Mouse (Mus musculus) urinary bladder, postnatal 25 days (tissue): ENCODE results near the gene Paxbp1.
"Not testable (repeated sequence)": the region's sequence is repeated elsewhere in the genome, so short reads cannot be mapped to it uniquely, and the experiment has no call there.

ENCODE experiments used
- DNase-seq: peaks from one replicate; pipeline ENCODE4 v3.0.0; 2022; ENCODE audit warnings: low spot score

Gene Paxbp1

DNA sequence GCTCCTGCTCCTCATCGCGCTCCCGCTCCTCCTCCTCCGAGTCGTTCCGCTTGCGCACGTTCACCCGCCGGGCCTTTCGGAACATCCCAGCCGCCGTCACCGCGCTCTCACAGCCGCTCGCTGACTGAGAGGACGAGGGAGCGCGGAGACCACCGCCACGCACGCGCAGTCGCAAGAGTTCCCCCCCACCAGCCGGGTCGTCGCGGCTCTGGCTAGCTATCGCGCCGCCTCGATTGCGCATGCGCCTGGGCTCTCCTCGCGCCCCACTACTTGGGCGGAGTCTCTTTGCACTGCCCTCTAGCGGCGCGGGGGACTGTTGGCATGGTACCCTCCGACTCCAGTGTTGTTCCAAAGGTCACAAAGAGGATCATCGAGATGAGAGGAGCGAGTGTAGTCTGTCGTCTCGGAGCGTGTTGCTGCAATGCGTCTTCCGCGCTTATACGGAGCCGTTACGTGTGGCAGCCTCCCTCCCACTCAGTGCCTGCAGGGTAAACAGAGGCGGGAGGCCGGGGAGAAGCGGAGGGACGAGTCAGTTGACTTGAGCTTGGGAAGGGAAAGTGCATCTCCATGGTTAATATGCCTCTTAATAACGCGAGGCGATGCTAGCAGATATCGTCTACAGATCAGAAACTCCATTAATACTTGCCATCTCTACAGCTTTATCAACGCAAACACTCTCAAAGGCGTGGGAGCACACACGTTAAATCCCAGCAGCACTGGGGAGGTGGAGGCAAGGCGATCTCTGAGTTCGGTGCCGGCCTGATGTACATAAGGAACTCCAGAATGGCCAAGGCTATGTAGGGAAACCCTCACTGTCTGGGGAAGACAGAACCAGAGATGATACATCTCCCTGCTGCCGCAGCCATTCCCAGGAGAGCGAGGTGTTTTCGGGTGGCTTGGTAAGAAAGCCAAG, at the start of gene Paxbp1:
Gene Paxbp1, minus strand, starts transcription at position 274 of the 913 bp plus-strand sequence.
- peak; percentile 99 for DNase-seq

DNA sequence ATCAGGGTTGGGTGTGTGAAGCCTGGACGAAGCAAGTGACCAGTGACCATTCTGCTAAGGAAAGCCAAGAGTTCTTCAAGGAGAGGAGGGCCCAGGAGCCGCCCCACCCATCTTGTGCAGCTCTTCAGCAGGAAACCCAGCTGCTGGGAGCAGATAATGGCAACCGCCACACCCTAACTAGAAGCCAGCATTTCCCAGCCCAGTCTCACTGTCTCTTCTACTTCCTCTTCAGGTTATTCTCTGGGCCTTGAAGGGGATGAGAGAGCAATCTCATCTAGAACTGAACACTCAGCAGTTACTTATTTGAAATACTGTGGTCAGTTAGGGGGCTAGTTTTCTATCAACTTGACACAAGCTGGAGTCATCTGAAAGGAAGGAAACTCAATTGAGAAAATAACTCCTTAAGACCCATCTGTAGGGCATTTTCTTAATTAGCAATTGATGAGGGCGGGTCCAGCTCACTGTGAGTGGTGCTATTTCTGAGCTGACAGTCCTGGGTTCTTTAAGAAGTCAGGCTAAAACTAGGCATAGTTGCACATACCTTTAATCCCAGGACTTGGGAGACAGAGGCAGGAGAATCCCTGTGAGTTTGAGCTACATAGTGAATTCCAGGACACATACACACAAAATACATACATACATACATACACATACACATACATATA, 42.4 kb upstream of the Paxbp1 start:
- DNase-seq: no peak

DNA sequence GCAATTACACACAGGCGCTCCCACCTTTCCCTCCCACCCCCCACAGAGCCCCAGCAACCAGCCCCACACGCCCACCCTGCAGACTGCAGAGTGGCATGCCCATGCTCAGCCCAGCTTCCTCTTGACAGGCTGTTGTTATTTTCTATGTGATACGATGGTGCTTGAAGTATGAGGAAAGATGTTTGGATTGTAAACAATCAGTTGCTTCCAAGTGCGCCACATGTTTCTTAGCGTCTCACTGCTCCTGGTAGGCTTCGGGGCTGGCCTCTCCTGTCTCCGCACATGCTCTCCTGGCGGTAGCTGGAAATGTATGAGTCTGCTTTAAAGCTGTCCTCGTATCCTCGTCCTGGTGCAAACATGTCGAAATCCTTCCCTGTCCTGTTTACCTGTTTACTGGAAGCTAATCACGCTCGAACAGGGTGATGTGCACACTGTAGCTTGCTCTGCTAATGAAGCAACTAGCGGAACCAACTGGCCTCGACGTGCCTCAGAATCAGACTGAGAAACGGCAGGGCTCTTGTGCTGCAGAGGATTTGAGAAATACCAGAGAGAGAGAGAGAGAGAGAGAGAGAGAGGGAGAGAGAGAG, 41.0 kb upstream of the Paxbp1 start:
- no peak for DNase-seq

DNA sequence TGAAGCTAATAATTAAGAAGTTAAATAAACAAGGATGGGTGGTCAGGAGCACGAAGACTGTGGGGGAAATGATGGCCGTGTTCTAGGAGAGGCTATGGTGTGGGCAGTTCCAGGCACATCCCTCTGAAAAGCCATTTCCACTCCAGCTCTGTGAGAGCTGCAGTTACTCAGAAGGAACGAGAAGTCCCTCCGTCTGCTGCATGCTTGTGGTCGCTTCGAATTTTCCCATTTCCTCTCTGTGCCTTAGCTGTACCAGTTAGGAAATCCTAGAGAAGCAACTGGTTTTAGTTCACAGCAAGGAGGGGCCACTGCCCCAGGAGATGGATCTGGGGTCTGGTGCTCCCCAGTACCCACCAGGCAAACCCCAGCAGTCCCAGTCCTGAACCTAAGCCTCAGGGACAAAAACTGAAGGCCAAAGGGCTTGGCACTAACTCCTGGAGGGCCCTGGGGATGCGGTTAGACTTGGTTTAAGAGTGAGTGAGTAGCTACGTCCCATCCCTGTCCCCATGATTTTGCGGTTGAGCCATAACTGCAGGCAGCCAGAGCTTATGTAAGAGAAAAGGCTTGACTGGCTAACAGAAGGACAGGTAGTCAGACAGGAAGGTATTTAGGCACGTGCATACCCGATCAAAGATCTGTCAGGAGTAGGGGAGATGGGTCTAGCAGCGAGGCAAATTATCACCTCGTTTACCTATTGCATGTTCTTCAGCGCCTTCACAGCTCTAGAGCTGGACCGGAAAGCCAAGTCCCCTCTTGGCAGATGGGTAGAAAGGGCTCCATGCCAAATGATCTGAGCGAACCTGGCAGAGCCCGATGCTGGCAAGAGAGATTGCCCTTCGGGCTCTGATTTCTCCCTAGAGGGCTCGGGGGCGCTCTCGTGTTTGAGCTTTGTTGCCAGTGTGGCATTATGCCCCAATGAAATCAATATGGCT, 40.2 kb upstream of the Paxbp1 start:
- no peak for DNase-seq

DNA sequence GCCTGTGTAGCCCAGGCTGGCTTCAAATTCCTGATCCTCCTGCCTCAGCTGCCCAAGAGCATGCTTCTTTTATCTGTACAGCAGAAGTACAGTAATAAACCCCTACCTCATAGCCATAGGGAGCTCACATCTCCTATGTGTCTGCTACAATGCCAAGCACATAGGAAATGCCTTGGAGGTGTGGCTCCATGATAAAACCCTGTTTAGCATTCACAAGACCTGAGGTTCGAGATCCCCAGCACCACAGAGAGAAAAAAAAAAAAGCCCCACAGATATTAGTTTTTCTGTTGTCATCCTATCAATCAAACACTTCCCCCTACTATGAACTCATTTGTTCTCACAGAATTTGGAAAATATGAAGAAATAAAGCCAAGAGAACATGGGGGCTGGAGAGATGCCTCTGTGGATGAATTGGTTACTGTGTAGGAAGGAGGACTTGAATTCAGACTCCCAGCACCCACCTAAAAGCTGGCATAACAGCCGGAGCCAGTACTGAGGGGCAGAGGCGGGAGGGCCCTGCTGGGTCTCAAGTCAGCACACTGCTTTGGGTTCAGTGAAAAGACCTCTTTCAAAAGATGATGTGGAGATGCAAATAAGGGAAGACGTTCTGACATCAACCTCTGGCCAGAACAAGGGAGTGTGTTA, 38.8 kb upstream of the Paxbp1 start:
- DNase-seq: no peak

DNA sequence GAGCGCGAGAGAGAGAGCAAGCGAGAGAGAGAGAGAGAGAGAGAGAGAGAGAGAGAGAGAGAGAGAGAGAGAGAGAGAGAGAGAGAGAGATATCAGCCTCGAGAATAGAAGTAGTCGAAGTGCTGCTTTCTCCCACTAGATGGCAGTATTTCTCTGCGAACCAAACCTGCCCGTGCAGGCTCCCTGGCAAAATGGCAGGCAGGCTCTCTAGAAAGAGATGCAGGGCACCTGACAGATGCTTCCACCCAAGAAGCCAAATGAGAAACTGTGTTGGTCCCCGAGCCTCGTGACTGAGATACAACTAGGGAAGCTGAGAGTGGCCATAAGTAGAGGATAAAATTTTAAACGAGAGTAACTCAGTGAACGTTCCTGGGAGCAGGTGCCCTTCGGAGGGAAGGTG, 37.2 kb upstream of the Paxbp1 start:
- DNase-seq: peak; percentile 46

DNA sequence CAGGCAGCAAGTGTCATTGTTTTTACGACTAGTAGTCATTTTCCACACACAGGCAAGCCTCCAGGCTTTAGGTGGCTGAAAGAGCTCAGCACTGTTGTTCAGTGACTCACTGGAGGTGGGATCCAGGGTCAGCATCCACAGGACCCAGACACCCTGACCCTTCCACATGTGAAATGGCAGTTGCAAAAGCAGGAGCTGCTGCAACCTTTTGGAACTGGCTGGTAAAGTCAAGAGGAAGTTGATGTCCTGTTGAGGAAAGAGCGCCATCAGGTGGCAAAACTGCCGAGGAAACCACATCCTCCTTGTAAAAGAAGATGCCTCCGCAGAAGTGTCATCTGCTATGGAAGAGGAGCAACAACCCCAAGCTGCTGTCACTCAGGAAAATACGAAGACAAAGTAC, 31.8 kb upstream of the Paxbp1 start:
- no peak for DNase-seq

DNA sequence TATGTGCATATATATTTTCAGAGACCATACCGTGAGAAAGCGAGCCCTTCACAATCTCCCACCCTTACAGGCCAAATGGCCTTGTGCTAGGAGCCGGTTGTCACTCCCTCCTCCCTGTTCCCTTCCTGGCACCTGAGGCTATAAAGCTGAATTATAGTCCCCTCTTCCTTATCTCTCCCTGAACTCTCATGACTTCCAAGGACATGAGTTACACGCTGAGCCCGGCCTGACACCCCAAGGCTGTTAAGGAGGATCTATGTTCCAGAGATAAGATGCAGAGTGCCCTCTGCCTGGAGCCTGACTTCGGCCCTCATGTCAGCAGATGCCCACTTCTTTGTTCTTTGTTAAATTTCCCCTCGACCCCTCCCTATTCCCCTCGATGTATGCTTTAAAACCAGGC, 31.1 kb upstream of the Paxbp1 start:
- not testable (repeated sequence) for DNase-seq

DNA sequence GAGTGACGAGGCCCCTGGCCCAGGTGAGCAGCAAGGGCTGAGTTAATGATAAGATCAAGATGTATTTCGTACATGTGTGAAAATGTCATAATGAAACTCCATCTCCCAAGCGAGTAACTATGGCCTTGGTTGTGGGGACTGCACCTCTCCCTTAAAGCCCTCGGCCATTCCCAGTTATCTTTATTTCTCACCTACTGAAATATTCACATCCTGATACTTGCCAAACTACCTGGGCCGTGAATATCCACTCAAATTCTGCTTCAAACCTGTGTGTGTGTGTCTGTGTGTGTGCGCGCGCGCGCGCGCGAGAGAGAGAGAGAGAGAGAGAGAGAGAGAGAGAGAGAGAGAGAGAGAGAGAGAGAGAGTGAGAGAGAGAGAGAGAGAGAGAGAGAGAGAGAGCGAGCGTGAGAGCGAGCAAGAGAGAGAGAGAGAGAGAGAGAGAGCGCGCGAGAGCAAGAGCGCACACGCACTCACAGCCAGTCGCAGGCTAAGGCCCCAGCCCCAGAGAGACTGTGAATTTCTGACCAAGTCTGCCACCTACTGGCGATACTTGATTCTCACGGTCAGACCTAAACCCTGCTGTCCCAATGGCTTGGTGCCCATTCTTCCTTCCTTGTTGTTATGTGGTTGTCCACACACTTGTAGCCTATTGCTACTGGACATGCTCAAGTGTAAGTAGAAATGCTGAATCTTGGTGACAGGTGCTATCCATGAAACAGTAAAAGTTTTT, 29.0 kb upstream of the Paxbp1 start:
- DNase-seq: peak; percentile 78

DNA sequence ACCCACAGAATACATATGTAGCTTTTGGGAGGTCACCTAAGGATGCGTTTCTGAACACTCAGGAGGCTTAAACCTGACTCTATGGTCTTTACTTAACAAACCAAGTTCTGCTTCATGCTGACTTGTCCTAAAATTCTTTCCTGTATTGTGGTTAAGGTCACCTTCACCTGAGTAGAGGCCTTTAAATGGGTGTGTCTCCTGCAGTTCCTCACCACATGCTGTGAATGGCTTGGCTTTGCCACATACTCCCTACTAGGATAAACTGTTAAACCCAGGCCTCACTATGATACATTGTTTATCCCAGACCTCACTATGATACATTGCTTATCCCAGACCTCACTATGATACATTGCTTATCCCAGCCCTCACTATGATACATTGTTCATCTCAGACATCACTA, 27.9 kb upstream of the Paxbp1 start:
- no peak for DNase-seq

DNA sequence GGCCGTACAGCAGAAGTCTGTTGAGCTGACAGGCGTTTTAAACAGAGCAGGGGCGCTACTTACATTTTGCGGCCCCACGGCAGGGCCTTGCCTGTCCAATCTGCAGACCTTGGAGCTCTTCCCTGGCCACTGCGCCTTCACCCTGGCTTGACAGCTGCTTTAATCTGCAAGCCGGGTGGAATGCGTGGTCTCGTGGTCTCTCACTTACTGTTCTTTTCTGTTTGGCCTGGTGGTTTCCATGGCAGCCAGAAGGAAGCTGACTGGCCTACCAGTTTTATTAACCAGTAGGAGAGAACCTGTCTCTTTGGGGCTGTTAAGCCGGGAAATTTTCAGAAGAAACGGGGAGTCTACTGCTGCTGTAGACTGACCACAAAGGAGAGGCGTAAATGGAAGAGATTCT, 24.6 kb upstream of the Paxbp1 start:
- no peak for DNase-seq

DNA sequence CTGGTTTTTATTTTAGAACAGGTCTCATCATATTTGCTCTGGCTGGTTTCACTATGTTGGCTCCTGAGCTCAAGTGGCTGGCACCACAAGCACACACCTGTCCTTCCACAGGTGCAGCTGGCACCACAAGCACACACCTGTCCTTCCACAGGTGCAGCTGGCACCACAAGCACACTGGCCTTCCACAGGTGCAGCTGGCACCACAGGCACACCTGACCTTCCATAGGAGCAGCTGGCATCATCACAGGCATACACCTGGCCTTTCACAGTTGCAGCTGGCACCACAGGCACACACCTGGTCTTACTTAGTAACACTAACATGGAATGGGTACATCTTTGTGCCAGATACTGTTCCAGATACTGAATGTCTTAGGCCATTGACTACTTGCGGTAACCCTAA, 22.8 kb upstream of the Paxbp1 start:
- DNase-seq: no peak

DNA sequence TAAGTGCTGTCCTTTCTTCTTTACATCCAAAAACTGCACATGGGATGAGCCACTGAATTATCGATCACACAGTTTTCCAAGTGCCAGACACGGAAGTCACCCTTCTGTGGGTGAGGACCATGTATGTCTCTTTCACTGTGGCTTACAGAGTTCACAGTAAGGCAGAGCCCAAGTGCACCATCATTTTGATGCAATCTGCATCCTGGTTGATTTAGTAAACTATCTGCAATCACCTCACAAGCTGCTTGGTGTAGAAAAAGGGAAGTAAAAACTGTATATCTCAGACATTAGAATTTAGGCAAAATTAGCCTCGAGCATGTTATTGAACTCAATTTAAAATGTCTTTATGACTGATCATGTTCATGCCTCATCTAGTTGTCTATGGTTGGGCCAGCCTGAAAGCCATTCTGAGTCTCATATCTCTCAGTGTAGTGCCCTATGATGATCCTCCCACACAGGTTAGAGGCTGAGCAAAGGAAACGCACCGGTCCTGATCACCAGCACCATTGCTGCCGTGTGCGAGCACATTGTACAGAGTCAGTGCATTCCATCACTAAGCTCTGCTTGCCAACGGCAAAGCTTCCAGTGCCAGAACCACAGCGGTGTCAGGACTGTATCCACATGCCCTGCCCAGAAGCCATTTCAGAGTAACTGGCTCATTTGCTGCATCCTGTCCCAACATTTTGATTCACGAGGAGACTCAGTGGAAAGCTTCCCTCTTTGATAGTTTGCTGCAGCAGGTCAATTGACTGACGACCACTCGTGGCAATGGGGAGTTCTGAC, 20.4 kb upstream of the Paxbp1 start:
- no peak for DNase-seq

DNA sequence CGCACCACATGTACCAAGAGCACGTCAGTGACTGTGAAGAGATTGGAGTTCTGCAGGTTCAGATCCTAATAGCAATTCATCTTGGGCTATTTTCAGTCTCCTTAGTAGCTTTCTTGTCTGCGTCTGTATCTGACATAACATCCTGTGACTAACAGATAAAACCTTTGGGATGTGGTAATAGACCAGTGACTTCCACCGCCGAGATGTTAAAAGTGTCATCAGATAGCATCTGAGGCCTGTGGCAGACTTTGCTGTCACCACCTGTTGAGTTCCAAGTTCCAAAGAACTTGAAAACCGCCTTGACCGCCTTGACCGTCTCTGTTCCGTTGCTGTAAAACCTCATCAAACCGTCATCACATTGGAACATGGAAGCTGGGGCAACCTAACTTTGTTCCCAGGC, 19.4 kb upstream of the Paxbp1 start:
- no peak for DNase-seq

DNA sequence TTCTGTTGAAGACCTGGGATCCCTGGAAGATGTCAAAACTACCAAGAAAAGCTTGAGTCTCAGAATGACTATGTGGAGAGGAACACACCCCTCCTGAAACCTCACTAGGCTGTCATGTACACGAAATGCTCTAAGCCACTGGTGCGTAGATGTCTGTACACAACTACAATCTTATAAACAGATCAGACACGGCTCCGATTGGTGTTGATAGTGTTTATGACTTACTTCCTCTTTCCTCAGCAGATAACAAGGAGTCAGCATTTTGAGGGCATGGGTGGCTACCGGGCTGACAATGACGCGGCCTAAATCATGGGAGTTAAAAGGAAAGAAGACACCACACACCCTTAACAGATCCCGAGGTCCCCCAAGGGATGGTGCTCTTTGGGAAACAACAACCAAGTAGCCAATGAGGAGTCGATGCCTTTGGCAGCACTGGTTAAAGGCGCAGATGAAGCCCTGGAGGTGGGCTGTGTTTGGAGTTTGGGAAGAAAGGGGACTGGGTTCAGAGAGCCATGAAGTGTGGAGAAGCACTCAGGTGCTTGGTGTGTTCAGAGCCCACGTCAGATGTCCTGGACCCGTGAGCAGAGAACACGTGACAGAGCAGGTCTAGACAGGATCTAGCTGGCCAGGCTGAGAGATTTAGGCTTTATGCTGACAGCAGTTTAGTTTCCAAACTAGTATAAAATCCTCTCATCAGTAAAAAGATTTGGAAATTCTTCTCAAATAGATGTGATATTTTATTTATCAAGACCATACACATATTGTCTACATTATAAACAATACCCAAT, 17.4 kb upstream of the Paxbp1 start:
- no peak for DNase-seq

DNA sequence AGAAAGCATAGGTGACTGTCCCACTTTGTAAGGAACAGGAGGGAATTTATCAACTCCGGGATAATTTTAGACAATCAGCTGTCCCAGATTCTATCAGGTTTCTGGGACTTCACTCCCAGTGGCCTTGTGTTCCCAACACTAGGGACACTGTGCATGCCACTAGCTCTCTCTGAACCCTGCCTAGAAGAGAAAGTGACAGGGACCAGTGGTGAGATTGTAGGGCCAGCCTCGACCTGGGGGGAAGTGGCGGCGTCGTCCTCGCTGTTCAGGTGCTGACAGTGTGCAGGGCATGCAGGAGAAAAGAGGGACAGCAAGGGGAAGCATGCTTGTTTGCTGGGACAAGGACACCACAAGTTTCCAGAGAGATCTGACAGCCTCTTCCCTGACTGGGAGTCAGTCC, 13.4 kb upstream of the Paxbp1 start:
- no peak for DNase-seq

DNA sequence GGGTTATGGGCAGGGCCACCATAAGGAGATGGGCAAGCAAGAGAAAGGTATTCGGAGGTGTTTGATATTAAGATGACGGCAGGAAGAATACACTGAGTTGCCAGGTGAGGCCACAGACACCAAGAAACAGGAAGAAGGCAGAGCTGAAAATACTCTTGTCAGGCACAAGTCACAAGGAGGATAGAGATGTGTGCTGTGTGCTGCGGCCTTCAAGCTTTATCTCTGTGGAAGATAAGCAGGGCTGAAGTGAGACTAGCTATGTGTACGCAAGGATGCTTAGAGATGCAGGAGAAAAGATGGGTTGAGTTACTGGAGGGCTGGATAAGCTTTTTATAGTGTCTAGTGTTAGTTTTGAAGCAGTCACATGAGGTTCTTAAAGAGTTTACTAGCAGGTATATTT, 12.9 kb upstream of the Paxbp1 start:
- no peak for DNase-seq

DNA sequence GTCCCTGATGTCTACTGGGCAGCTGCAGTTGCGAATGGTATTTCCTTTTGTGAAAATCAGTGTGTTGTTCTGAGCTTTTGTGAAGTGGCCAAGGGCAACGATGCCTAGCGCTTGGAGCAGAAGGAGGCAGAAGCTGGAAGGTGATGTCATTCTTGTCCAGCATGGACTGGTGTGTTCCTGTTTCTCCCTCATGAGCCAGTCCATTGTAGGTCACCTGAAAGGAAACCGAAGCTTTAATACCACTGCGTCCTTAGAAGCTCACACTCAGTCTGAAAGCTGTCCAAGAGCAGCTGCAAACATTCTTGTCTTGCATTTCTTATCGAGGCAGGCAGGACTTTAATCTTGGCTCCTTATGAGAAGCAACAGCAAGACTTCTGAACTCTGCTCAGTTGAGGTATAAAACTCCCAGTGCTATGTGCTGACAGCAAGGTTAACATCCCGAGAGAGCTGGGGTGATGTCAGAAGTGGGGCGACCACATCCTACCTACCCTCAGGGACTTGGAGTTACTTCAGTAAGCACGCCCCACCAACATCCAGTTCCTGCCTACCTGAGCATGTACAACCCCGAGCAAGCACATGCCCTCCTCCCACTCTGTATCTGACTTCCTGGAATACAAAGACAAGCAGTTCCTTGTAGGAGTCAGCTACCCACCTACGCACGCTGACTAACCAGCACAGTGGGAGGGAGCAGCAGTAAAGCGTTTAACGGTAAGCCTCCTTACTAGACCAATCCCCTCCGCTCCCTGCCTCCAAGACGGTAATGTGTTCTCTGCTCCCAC, 11.9 kb upstream of the Paxbp1 start:
- DNase-seq: no peak
